Mouse (Mus musculus) cerebellum, postnatal 25 days (tissue): ENCODE measurements at regions not wholly inside any gene's neighbourhood (a gene's known extent, or its start where the extent isn't known, plus 50 kb on each side); places are given as distances from the start of the nearest gene placed in this dataset.

Experiments used
- DNase-seq, 2 experiments: peaks; one replicate each; pipeline ENCODE4 v3.0.0; 2021; ENCODE audit warnings: mixed read lengths in 2 of 2

DNA sequence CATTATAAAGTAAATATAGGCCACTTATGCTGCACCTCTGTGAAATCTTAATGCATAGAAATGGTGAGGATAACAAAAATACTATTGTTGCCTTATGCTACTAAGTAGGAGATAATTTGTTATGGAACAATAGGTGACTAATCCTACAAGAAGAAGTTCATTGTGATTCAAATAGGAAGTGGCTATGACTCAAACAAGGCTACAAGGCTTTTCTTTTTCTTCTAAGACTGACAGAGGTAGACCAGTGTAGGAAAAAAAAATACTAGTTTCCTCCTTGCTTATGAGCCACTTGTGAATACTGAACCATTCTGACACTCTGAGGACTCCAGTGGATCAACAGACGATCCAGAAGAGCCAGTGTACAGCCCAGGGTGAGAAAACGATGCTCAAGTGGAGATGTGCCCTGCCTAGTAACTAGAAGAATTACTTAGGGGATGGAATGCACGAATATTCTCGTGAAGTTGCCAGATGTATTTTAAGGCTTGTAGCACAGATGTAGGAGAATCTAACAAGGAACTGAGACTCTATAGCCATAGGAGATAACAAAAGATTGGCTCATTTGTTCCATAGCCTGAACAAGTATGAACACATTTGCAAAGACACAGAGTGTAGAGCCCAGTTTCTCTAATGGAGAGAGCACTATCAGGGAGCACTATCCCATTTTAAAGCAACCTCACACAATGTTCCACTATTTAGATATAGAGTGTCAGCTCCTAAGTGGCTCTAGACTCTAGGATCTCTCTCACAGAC, 60.3 kb downstream of the Fzd1 start:
- no peak for DNase-seq

DNA sequence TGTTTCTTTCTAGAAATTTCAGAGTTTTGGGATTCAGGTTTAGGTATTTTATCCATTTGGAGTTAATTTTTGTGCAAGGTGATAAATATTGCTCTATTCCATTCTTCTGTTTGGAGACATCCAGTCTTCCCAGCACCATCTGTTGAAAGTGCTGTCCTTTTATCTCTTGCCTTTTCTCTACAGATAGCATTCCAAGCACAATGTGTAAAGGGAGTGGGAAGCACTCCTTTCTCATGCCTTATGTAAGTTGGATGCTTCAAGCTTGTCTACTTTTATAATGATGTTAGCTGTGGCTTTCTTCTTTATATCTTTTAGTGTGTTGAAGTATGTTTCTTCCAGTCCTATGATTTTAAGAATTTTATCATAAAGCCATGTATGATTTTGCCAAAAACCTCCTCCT, 61.1 kb downstream of the Fzd1 start:
- DNase-seq = no peak

DNA sequence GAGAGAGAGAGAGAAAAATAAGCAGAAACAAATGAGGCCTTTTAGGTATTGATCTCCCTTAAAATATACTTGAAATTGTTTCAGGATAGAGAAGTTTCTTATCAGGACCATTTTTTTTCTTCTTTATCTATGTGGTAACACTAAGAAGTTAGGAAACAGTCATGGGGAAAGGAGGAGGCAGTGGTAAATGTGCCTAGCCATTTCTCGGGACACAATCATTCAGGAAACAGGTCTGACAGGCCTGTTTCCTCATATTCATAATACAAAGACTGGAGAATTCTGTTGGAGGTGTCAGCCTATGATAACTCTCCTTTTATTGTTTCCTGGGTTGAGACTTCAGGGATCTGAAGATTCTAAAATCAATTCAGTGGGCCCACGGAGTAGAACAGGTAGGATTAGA, 68.7 kb downstream of the Fzd1 start:
- DNase-seq = no peak

DNA sequence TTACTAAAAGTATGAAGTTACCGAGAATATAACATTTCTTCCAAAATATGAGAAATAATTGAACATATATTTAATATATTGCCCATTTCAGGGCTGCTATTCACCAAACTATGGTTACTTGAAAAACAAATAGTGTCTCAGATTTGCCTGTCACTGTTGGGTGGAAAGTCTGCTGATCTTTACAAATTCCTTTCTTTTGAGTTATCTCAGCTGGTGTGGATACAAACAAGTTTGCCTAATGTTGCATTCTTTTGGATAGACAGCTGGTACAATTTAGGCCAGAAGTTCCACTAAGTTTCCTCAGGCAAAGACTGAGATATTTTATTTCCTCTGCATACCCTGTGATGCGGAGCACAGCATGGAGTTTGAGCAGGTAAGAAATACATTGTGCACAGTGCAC, 82.5 kb downstream of the Fzd1 start:
- DNase-seq = no peak

DNA sequence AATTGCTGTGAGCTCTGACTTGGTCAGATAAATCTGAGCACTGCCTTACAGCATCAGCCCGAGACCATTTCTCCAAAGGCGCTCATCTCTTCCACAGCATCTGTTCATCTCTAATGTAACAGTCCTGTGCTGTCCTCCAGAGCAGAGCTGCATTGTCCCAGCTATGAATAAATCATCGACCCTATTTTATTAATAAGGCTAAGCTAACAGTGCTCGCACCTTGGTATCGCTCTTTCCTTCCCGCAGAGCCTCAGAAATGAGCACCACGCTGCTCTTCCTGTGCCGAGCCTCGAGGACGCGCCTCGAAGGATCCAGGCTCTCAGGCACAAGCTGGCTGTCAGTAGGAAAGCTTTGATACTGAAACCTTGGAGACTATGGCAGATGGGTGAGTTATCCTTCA, 91.5 kb downstream of the Fzd1 start:
- peak in 1 of 2 experiments; percentile 6 for DNase-seq

DNA sequence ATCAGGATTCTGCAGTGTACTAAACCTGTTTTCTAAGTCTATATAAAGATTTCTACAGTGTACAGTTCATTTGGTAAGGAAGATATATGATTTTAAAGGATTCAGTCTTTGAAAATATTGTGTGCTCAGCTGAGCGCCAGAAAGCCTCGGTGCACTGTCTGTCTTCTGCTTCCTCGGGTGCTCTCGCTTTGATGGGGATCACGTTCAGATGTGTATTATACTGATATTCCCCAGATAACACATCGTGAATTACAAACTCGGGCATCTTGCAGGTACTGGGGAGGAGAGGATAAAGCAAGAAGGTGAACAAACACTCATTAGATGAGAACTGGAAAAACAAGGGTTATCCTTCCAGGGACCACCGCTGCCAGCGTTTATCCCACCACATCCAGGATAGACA, 91.9 kb downstream of the Fzd1 start:
- DNase-seq = no peak

DNA sequence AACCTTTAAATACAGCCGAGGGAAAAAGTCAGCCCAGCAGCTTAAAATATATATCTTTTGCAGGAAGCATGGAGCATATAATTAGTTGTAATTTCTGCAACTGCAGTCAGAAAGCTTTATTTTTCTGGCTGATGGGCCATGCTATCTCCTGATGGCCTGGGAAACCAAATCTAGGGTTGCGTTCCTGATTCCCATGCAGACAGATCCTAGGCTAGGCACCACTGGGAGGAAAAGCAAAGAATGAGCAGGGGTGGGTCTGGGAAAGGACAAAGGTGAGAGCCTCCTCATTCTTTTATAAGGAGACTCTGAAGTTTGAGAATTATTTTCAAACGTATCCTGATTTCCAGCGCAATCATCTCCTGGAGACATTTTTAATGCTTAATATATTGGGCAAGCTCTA, 92.9 kb downstream of the Fzd1 start:
- no peak for DNase-seq

DNA sequence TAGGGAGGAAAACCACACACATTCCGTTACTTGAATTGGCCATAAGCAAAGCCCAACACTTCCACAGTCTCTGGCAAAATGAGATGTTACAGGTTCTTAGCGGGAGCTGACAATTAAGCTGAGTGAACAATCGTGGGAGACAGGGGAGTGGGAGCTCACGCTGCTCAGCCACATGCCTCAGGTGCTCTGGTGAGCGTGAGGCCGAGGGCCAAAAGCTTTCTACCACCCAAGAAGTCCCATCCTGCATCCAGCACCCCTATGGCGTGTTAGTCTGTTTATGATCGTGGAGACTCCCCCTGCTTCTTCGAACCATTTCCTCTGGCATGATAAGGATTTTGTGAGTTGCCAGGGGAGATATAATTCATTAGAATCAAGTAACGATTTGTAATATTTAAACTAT, 93.3 kb downstream of the Fzd1 start:
- peak; percentile 55 to 65 for DNase-seq

DNA sequence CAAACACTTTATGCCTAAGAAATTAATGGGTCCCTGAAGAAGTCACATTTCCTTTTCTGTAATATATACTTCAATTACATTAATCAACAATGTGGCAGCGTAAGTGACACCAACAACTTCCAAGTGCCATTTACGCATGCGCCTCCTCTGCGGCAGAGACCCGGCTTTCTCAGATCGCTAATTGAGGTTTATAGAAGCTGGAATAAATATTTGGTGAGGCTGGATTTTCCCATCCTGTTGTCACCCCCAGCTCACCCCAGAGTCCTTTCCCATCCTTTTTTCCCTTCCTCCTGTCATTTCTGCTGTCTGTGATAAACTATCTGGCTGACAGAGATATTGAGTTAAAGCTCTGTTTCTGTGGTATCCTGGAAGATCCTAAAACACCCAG, 95.6 kb downstream of the Fzd1 start:
- no peak for DNase-seq

DNA sequence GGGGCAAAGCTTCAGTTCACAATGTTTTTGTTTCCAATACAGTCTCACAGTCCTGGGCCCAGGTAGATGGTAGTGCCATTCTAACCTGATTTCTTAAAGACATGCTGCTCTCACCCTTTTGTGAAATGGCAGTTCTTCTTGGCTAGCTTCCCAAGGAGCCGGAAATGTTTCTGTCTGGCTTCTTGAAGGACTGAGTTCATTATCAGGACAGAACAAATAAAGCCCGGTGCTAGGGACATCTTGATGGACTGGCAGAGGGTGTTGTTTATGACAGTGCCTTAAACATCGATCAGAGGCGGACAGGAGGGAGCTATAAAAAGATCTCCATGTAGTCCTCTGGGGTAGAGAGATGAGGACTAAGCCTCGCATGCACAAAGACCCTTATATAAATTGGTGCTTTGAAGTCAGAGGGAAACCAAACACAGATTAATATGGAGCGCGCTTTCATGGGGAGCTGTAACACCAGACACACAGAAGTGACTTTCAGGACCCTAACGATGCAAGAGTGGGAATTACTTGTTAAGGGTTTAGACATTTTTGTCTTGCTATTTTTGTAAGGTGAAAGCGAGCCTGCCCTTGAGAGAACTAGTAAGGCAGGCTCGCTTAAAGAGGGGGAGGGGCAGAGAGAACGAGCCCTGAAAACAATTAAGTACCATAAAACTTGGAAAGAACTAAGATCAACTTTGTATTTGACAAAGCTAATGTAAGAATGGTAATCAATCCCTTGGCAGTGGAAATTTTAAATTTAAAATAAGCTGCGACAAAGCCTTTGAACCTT, 96.2 kb downstream of the Fzd1 start:
- DNase-seq = no peak

DNA sequence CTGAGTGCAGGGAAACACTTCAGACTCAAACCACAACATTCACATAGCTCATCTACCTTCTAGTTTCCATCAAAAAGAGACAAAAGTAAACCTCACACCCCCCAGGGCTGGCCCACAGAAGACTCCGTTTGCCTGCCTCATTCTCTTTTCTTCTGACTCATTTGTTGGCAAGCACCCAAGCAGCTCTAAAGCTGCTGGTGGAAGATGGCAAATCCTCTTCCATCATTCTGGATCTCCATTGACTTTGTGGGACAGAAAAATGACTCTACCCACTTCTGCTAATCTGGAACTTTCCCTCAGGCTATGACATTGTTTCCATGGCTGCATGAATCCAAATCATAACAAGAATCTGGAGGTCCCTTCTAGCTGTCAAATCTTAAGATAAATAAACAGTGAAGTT, 99.9 kb downstream of the Fzd1 start:
- no peak for DNase-seq

DNA sequence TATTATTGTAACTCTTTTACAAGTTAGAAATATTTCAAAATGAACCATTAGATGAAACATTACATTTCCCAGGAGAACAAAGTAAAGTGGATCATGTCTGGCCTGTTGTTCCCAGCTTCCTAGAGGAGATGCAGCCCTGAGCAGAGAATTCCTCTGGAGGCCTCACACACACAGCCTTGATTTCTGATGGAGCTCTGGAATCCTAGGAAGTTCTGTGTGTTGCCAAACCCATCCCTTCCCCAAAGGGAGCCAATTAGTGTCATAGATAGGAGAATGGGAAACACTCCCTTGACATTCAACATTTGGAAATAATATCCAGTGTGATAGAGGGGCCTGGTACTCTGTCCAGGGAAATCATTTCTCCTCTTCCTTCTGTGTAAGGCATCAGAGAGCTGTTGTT, 103.6 kb downstream of the Fzd1 start:
- DNase-seq = no peak

DNA sequence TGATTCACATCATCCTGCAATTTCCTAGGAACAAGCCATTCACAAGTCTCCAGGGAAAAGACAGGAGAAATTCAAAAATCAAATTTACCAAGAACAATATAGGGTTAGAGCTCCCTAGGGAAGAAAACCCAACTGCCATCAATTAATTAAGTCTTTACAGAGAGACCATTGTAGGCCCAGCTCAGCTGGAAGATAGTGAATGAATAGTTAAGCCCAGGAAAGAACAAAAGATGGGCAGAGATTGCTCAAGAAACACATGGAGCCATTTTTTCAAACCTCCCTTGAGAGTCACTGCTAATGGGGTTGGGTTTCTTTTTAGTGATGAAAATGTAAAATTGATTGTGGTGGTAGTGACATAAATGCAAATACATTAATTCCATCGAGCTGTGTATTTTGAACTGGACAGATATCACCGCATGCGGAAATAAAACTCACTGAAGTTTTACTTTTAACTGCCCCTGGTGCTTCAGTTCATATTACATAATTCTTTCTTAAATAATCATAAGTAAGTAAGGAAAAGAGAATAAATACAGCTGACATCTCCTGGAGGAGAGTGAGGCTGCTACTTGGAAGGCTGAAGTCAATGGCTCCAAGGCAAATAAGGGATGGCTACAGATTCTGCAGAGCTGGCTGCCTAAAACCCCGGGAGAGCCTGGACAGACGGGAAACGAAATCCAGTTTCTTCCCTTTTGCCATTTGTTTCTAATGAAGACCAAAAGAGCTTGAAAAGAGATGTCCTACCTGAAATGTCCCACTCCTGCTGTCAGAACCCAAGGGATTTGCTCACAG, 106.5 kb downstream of the Fzd1 start:
- DNase-seq = no peak

DNA sequence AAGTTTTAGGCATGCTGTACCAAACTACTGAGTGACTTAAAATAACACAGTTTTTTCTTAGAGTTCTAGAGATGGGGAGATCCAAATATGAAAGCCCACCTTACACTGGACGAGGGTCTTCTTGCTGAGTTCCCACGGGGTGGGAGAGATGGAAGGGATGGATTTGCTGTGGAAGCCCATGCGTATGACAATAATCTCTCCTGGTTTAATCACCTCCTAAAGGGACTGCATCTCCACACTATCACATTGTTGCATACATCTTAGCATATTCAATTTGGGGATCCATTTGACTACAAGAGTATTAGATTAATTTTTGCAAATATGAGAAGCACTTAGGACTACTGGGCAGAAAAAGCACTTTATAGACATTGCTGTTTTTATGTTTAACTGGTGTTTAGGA, 107.1 kb downstream of the Fzd1 start:
- no peak for DNase-seq

DNA sequence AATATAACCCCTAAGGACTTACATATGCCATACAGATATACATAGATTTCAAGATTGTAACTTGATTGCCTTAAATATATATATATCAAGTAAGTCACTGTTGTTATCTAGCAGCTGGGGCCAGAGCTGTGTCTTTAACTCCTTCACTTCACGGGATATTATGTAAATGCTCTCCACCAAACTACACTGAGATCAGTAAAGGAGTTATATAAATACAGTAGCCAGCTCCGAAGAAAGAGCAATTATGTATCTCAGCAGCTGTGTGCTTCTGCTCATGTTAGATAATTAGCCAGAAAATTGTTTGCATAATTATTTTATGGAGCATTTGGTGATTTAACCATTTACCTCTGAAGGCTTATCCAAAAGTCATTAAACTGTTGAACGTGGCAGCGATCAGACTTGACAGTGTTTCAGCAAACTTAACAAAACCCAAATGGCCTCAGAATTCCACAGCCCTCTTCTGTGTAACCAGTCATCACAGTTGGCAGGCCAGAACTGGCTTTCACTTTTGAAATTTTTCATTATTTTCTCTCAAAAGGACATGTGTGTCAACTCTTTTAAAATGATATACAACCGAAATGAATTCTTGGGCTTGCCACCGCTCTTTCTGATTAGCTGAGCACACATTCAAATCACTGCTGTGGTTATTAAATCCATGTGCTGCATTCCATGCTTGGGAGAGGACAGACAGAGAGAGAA, 107.8 kb downstream of the Fzd1 start:
- no peak for DNase-seq

DNA sequence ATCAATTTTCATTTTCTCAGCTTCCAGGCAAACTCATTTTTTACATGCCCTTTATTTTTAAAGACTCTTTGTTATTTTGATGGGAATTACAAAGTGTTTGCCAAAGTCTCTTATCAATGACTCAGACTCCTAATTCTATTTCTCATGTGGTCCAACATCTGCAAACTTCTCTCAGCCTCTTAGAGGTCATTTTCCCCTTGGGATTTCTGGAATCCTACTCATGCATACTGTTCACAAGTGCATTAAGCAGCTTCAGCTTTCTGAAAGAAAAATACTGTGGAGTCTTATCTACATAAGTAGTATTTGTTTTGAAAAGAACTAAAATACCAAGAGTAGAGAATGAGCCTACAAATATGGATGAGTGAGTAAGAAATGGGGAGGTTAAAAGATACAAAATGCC, 116.8 kb downstream of the Fzd1 start:
- no peak for DNase-seq

DNA sequence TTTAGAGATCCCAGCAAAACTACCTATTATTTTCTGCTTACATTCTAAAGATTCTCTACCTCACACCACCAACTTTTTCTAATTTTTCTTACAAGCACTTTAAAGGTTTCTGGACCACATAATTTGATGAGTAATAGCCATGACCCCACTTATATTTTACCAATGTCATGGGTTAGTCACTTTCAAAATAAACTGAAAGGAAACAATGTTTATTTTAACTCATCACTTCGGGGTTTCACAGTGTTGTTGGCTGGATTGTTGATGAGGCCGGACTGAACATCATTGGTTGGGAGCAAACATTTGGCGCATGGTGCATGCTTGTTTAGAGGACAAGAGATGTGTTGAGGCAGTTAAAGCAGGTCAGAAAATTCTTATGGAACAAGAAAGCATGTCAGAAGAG, 124.1 kb downstream of the Fzd1 start:
- no peak for DNase-seq

DNA sequence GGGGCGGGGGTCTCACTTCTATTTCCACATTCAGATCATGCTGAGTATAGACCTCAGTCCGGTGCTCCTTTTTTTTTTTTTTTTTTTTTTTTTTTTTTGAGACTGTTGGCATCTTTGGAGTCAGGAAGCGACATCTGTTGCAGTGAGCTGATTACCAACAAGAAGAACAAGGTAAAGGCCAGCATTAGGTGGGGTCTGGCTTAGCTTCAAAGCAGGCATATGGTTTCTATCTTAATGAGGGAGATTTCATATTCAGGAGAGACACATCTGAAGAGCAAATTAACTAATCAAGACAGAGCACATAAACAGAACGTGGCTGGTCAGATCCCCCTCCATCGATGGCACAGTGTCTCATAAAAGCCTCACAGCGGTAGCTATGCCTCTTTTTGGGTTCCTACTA, 132.6 kb downstream of the Fzd1 start:
- peak in 1 of 2 experiments; percentile 7 for DNase-seq

DNA sequence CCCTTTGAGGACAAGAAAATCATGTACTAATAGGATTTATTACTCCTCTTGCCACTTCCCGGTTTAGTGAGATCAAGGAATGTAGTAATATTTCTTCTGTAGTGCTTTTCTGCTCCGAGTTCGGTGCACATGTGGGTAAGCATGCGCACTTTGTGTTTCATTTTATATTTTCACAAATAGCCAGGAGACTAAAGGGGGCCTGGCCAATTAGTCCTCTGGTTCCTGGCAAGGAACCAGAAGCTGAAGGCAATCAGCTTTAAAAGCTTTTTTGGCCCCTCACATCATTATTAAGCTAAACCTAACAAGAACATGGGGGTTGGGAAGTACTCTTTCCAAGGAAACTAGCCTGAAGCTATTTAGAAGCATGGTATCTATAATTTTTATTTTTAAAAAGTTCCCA, 134.2 kb downstream of the Fzd1 start:
- no peak for DNase-seq

DNA sequence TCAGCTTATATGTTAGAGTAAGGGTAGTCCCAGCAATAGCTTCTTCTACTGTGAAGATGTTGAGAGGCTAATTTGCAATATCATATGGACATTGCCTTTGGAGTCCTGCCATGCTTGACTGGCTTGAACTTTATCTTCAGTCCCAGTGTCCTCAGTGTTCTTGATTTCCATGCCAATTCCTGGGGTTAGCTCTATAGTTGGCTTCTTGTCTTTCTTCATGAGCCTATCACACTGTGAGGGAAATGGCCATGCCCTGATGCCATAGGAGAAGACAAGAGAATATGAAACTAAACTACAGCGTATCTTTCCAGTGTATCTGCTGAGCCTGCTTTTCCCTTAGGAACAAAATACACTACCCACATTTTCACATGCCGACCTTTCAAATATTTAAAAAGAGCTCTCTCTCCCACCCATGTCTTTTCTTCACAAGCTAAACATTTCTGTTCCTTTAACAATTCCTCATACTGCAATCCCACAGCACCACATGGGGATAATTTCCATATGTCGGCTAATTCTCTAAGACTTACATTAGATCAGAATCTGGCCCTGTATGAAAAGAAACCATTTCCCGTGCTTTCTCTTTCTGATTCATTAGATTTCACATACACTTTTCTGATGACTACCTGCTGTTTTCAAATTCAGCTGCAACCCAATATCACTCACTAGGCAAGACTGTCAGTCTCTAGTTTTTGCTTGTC, 137.2 kb downstream of the Fzd1 start:
- peak in 1 of 2 experiments; percentile 10 for DNase-seq

DNA sequence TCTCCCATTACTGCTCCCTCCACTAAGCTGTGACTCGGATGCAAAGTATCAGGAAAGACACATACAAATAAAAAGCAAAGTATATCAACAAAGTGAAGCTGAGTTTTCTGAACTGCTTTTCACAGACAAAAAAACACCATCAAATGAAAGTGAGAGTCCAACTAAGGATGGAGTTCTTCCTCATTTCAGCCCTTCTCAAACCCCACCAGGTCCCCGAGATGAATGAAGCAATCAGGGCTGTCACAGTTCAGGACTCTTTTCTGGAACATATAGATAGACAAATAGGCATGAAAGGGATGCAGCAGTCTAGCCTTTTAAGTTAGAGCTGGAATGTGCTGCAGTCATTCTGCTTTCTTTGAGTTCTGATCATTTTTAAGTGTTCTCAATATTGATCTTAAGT, 142.6 kb downstream of the Fzd1 start:
- DNase-seq = no peak

DNA sequence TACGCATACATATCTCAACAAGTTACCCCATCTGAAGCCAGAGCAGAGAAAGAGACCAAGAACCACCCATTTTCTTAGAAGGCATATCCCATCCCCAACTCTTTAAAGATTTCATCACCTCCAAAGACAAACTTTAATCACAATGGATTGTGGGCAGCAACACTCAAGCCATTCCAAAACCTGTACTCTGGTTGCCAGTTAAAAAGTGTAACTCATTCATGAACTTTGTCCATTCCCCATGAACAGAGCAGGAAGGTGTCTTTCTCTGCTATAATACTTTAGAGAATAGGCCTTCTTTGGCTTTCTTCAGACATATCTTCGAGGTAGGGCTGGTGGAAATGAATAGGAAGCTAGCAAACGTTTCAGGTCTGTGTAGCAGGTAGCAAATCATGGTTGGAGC, 160.4 kb downstream of the Fzd1 start:
- DNase-seq = no peak

DNA sequence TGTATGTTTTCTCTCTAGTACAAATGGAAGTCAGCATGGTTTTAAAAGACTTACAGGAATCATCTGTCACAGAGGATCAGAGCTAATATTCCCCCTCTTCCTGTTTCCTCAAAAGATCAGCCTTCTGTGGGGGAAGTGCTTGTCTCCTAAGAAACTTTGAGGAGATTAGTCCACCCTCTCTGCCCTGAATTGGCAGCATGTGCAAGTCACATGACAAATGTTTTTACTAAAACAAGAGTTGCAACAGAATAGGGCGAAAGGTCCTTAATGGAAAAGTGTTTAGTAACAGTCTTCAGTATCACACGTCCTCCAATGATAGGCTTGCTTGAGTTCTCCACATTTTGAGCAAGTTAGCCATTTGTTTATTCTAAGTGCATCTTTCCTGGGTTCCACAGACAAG, 162.8 kb downstream of the Fzd1 start:
- no peak for DNase-seq
